Mouse (Mus musculus) embryonic fibroblast, embryonic 13.5 days (primary cell): ENCODE measurements around the gene Eif3i.

ENCODE experiments used
- CTCF ChIP-seq: IDR thresholded peaks from 2 replicates; pipeline ENCODE4 v1.5.1; 2011; ENCODE audit warnings: mild to moderate bottlenecking, control low read depth, low read length, moderate library complexity, borderline replicate concordance; ENCODE audit not compliant: insufficient read depth
- POLR2A ChIP-seq: IDR thresholded peaks from 2 replicates; pipeline ENCODE4 v1.6.1; 2011; ENCODE audit warnings: low read depth, mild to moderate bottlenecking, control low read depth, low read length, moderate library complexity

- TF ChIP-seq POLR2A (no peak), CTCF (no peak)
These were observed 8.7 kb upstream of the Eif3i start for GRCm38 (mm10) chr4:129609139-129609631.
